Mouse (Mus musculus) cerebral cortex, adult 2 months (tissue): ENCODE measurements around the gene Wtap.

ENCODE experiments used
- WGBS: fragments of 180-500 bp; shearing (Covaris S2); methylation state at CpG from one replicate; pipeline ENCODE4 v1.1.7; 2018; 5-methylcytosine and 5-hydroxymethylcytosine counted together

Wtap gene

GRCm38 (mm10) chr17:12963476-12963875, 30.5 kb downstream of the Wtap start:
- WGBS: 87% methylated on average over 3 of the region's 3 CpGs

GRCm38 (mm10) chr17:12960331-12960873, 33.6 kb downstream of the Wtap start, which contains the start of gene Acat2:
Gene Acat2 (minus strand): TSS chr17:12960747.
- WGBS: under 1% methylated on average over 42 of the region's 42 CpGs

- 20% methylated on average over 2 of the region's 2 CpGs for WGBS
Measured at GRCm38 (mm10) chr17:12959377-12959776, 34.6 kb downstream of the Wtap start.

GRCm38 (mm10) chr17:12956664-12957063, 37.3 kb downstream of the Wtap start:
- 82% methylated on average over 8 of the region's 8 CpGs for WGBS

- WGBS: 92% methylated on average over 5 of the region's 5 CpGs
Measured at GRCm38 (mm10) chr17:12949669-12950068, 44.3 kb downstream of the Wtap start.

- 88% methylated on average over 6 of the region's 6 CpGs for WGBS
Measured at GRCm38 (mm10) chr17:12942459-12943162, 51.4 kb downstream of the Wtap start.

- 76% methylated on average over 8 of the region's 8 CpGs for WGBS
Measured at GRCm38 (mm10) chr17:12941543-12942260, 52.3 kb downstream of the Wtap start.

GRCm38 (mm10) chr17:12940151-12940805, 53.7 kb downstream of the Wtap start, which contains the start of gene Acat3:
Gene Acat3 (minus strand): TSS chr17:12940600.
- 9% methylated on average over 27 of the region's 27 CpGs for WGBS

GRCm38 (mm10) chr17:12939377-12940148, 54.4 kb downstream of the Wtap start:
- 40% methylated on average over 4 of the region's 12 CpGs for WGBS

- 39% methylated on average over 2 of the region's 2 CpGs for WGBS
Measured at GRCm38 (mm10) chr17:12938077-12938476, 55.9 kb downstream of the Wtap start.

GRCm38 (mm10) chr17:12937412-12937970, 56.5 kb downstream of the Wtap start:
- WGBS: 90% methylated on average over 2 of the region's 2 CpGs

- 55% methylated on average over 4 of the region's 4 CpGs for WGBS
Measured at GRCm38 (mm10) chr17:12935719-12936118, 58.2 kb downstream of the Wtap start.

GRCm38 (mm10) chr17:12931576-12931975, 62.4 kb downstream of the Wtap start:
- 91% methylated on average over 5 of the region's 5 CpGs for WGBS

- WGBS: 87% methylated on average over 8 of the region's 8 CpGs
Measured at GRCm38 (mm10) chr17:12925703-12926180, 68.2 kb downstream of the Wtap start.

GRCm38 (mm10) chr17:12925001-12925400, 69.0 kb downstream of the Wtap start:
- WGBS: 74% methylated on average over 3 of the region's 3 CpGs

- 86% methylated on average over 1 of the region's 1 CpGs for WGBS
Measured at GRCm38 (mm10) chr17:12921073-12921472, 72.9 kb downstream of the Wtap start.
